Mouse (Mus musculus) CD8-positive naive resting alpha-beta T cell, adult 2 months (primary cell): ENCODE measurements around the gene Nol12.
A peak's percentile ranks its signal among the peaks of the same experiment; 100 is the strongest.

Source experiments
- DNase-seq, 2 experiments: peaks; one replicate each; pipeline ENCODE4 v3.0.0; 2022; ENCODE audit warnings: low read depth in 2 of 2, low spot score in 2 of 2

Nol12 gene

GRCm38 (mm10) chr15:78916052-78916826 lies 18.5 kb upstream of the Nol12 start:
- no peak for DNase-seq

- DNase-seq = no peak
Observed at GRCm38 (mm10) chr15:78918126-78918525, 16.6 kb upstream of the Nol12 start.

- DNase-seq = no peak
Observed at GRCm38 (mm10) chr15:78919914-78920313, 14.8 kb upstream of the Nol12 start.

GRCm38 (mm10) chr15:78922700-78923099 lies 12.0 kb upstream of the Nol12 start:
- DNase-seq = no peak

- peak; percentile 60 to 73 for DNase-seq
Observed at GRCm38 (mm10) chr15:78923585-78923984, 11.1 kb upstream of the Nol12 start.

GRCm38 (mm10) chr15:78925129-78925528 lies 9.6 kb upstream of the Nol12 start:
- no peak for DNase-seq

GRCm38 (mm10) chr15:78926021-78926919 lies 8.5 kb upstream of the Nol12 start, which contains the start of gene Lgals1:
Gene Lgals1, plus strand, starts transcription at chr15:78926725.
- peak in 1 of 2 experiments; percentile 46 for DNase-seq

GRCm38 (mm10) chr15:78927021-78927787 lies 7.5 kb upstream of the Nol12 start:
- no peak for DNase-seq

GRCm38 (mm10) chr15:78927788-78928457 lies 6.8 kb upstream of the Nol12 start:
- DNase-seq = peak; percentile 64 to 73

- DNase-seq = no peak
Observed at GRCm38 (mm10) chr15:78928539-78928938, 6.2 kb upstream of the Nol12 start.

GRCm38 (mm10) chr15:78930192-78930706 lies 4.5 kb upstream of the Nol12 start:
- DNase-seq = no peak

GRCm38 (mm10) chr15:78930801-78931426 lies 3.8 kb upstream of the Nol12 start:
- no peak for DNase-seq

- DNase-seq = peak; percentile 64 to 70
Observed at GRCm38 (mm10) chr15:78931577-78931976, 3.2 kb upstream of the Nol12 start.

GRCm38 (mm10) chr15:78936403-78936802 lies 1.7 kb downstream of the Nol12 start:
- DNase-seq = no peak

- no peak for DNase-seq
Observed at GRCm38 (mm10) chr15:78937311-78937710, 2.6 kb downstream of the Nol12 start.

- DNase-seq = no peak
Observed at GRCm38 (mm10) chr15:78937963-78938362, 3.2 kb downstream of the Nol12 start.

GRCm38 (mm10) chr15:78940325-78940724 lies 5.6 kb downstream of the Nol12 start:
- DNase-seq = no peak

- DNase-seq = peak; percentile 49 to 51
Observed at GRCm38 (mm10) chr15:78942663-78943062, 7.9 kb downstream of the Nol12 start.

GRCm38 (mm10) chr15:78946232-78946631 lies 11.5 kb downstream of the Nol12 start:
- no peak for DNase-seq

GRCm38 (mm10) chr15:78947657-78948056 lies 12.9 kb downstream of the Nol12 start, which contains the start of gene Triobp:
Gene Triobp, plus strand, starts transcription at chr15:78947724.
- DNase-seq = no peak
